Mouse (Mus musculus) heart, postnatal 10 days (tissue): Measurements from ENCODE around the gene Spata17. TPM values are rescaled to one million over a fixed set of nuclear protein-coding genes. Genes with fewer than 3 reads are reported as not detected.
A peak's percentile ranks its signal among the peaks of the same experiment; 100 is the strongest.

ENCODE experiments used
- DNase-seq, 2 experiments: peaks; one replicate each; pipeline ENCODE4 v3.0.0; 2021
- intact Hi-C: fragments of 180-260 bp; cut with DNase I; formaldehyde crosslinking; loops from one replicate; pipeline ENCODE4 v1.15.1; 2025
- total RNA-seq, 2 experiments: library from RNA; stranded (reverse); gene quantifications; 2 replicates each; pipeline ENCODE4 v1.2.3; 2021

The Spata17 gene
- total RNA-seq, 2 experiments from 2014 or later = 0.40 to 0.43 TPM

DNA sequence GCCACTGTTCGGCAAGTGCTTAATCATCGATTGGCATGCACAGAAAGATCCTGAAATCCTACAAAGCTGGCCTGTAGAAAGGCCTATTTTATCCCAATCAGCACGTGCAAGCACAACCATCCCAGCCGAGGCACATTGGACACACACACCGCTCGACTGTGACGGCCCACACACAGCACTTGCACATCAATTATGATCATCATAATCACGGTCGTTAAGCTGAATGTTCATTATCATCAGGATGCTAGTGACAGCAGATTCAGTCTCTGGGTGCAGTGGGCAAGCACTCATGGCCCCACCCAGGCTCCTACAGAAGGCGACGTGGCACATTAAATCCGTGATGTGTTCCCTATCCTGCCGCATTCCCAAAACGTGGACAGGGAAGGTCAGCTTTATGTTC is 122.7 kb downstream of the Spata17 start:
- DNase-seq = no peak
- intact Hi-C loops = no loop called here

DNA sequence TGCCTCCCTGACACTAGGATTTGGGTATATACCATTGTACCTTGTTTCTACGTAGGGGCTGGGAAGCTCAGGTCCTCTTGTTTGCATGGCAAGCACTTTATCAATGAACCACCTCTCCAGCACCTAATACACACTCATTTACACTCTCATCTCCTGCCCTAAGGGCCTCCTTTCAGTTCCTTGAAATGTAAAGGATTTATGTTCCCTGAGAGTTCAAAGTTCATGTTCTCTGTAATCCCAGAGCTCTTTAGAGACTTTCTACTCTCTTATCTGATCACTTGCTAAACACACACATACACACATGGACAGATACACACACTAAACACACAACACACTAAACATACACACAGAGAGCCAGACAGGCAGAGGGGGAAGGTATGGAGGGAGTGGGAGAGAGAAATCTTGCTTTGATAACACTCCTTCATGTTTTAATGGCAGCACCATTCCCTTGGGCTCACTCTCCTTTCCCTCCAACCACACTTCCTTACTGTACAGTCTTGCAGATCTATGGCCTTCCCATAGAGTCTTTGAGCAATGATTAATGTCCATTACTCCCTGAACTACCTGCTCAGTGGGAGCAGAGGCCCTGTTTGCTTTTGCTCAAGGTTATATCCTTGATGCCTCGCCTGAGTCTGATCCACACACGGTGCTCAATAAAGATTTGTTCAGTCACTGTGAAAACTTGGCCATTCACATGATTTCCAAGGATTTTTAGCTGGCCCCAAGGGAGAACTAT is 126.4 kb downstream of the Spata17 start:
- DNase-seq = no peak

DNA sequence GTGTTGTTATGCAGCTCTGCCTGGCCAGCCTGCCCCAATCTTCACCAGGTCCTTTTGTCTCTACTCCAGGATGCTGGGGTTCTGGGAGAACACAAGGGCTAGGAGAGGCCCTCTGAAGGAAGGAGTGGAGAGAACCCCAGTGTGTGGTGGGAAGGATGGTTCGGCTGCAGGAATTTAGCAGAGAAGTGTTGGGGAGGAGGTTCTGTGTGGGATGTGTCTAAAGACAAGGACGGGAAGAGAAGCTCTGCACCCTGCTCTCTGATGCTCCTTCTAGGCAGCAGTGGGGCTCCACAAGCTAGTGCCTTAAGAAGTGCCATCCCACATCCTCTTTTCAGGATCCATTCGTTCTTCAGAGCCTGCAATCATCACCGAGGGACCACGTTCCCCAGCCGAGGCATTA is 129.2 kb downstream of the Spata17 start:
- no peak for DNase-seq
- intact Hi-C loops = no loop called here

More for the DNA sequence above, 126.4 kb downstream of the Spata17 start:
- intact Hi-C loops = no loop called here

DNA sequence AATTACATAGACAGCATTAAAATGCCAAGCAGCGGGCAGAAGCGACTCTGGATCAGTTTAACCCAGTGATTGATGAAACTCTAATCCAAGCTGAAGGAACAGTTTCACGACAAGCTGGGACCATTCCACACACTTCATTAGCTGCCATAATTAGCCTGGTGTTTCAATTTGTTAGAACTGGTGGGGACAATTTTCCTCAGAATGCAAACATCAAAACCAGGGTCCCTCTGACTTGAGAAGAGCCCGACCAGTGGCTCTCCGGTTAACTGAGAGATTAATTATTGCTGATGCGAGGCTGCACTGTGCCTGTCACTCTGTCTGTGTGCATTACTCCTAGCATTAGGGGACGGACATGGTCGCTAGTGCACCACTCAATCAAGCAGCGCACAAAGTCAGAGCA is 137.9 kb downstream of the Spata17 start:
- no peak for DNase-seq
- intact Hi-C loops = no loop called here

DNA sequence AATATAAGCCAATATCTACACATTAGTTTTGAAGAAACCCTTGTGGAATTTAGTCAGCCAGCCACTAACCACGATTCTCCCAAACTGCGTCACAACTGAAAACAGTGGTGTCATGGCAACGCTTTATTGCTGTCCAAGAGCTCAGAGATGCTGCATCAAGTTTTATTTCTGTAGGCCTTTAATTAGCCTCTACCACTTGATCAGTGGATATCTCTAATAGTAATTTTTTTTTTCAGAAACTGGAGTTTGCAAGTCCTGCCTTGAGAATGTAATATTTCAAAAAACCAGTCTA is 138.3 kb downstream of the Spata17 start:
- intact Hi-C loops = no loop called here
- no peak for DNase-seq

DNA sequence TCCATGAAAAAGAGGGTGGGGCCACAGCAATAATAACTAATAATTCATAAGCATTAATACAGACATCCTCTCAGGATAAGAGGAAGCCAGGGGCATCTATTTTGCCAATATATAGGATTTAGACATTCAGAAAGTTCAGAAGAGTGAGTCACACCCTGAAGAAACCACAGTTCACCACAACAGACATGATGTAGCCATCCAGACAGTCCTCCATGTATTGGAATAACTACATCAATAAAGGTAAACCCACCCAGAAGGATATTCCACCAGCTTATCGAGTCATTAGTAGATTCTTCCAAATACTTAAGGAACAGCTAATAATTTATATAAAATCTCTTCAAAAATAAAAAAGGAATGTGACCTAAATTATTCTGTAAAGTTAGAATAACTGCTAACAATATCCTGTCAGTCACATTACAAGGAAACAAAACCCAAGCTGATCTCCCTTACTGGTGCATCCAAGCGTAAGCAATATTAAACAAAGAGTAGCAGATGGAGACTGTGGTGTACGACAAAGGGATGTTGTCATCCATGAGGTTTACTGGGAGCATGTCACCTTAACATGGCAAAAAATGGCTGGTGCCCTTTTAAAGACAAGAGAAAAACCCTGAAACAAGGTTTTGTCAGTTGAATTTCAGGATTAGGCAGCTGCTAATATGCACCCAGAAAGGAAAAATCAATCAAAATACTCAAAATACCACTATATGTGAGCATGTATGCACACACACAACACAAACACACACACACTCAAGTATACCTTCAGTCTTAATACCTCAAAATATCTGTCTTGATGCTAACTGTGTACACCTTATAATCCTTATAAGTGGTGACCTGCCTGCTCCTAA is 138.8 kb downstream of the Spata17 start:
- no peak for DNase-seq
- intact Hi-C loops = no loop called here

DNA sequence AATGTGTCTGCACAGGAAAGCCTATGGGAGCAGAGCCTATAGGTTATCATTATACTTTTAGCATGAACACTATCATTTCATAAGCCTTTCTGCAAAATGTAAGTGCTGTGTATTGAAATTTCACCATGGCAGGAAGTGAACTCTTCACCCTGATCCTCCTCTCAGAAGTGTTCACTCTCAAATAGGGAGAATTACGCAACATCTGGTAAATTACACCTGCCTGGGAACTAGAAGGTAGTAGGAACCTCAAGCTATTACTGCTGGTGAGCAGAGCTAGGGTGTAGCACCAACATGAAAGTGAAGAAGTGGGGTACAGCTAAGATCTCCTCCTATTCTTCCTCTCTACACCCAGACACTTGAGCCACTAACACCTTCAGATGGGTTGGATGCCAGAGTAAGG is 155.4 kb downstream of the Spata17 start:
- intact Hi-C loops = no loop called here
- no peak for DNase-seq

DNA sequence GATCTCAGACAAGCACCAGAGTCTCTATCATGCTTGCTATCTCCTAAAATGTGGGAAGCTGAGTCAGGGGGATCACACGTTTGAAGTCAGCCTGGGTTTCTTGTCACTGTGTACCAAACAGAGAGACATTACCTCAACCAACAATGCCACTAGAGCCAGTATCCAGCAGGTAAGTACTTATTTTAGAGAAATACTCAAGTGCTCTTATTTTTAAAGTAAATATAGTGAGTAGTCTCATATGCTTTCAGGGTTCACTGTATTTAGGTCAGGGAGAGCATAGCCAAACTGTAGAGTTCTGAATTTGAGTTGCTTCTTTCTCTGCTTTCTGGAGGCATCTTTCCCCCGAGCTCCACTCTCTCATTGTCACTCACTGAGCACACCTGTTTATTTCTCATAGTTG is 160.9 kb downstream of the Spata17 start:
- DNase-seq = no peak
- intact Hi-C loops = no loop called here

DNA sequence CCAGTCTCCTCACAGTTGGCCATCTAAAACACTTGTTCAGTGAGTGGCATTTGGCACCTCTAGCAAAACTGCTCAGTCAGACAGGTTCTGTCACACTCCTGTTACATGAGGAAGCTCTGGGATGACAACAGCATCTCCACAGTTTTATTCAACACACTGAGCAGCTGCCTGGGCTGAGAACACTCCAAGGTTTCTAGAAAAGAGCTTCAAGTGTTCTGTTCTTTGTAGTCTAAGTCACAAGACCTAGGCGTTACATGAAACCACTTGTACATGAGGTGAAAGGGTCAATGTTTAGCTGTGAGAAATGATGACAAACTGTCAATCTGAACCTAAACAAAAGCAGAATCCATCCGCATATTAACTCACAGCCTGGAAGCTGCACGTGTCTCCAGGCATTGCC is 161.4 kb downstream of the Spata17 start:
- intact Hi-C loops = no loop called here
- DNase-seq = no peak

DNA sequence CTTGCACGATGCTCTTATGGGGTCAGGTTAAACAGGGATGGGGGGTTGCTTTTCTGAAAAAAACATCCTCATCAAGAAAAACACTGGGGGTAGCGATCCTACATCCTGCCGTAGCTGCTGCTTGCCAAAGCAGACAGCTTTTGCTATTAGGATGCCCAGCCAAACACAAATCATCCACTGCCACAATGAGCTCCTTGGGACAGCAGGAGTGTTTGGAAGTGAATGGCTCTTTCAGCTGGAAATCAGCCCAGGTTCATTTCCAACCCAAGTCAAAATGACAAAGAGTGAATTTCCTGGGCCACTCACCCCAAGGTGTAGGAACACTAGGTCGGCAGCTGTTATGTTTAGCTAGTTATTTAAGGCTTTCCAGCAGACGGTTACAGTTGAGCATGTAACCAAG is 162.7 kb downstream of the Spata17 start:
- intact Hi-C loops = no loop called here
- no peak for DNase-seq

DNA sequence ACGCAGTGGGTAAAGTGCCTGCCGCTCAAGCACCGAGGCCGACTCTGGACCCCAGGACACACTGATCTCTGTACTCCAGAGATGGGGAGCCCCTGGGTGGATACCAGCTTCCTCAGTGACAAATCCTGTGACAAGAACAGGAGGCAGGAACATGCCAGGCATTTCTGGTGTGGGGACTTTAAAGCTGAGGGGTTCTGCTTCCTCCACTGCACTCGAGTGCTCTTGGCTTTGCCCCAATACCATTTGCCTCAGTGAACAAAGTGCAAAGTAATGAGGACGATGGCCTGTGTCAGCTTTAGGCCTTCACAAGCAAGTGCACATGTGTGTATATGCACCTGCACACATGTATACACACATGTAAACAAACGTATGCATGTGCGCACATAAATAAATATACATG is 164.0 kb downstream of the Spata17 start:
- no peak for DNase-seq

DNA sequence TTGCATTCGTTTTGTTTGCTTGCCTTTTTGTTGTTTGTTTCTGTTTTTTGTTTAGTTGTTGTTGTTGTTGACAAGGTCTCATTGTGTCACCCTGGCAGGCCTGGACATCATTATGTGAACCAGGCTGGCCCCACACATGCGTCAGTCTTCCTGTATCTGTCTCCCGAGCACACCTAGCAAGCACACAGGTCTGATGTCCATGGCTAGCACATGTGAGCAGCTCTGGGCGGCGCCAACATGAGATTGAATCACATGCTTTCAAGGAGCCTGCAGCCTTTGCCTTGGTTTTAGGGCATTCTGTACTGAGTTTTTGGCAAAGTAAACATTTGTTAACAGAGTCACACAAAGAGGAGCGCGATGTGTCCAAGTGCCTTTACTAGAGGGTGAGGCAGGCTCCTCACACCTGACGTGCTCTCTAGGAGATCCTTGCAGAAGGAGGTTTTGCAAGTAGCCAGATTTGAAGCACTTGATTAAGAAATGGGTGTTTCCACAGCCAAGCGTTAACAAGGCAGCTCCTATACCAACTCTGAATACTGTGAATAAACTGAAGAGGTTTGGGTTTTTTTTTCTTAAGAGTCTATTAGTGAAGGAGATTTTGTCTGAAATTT is 166.5 kb downstream of the Spata17 start:
- intact Hi-C loops = no loop called here
- no peak for DNase-seq

More for the DNA sequence above, 164.0 kb downstream of the Spata17 start:
- intact Hi-C loops = no loop called here

DNA sequence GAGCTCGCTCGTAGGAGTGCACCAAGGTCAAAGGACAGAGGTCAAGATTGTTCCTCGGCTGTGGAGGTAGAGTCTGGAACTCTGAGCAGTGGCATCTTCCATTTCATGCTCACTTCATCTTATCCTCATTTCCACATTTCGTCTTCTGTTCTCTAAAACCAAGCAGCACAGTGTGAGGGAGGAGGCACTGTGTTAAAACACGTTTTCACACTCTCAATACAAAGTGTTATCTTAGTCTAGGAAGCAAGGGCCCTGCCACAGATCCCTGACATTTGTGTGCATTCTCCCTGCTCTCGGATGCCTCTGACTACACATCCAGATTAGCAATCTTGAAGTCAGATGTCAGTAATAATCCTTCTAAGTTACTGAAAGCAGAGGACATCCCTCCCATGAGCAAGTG is 170.5 kb downstream of the Spata17 start:
- DNase-seq = no peak
- intact Hi-C loops = no loop called here

DNA sequence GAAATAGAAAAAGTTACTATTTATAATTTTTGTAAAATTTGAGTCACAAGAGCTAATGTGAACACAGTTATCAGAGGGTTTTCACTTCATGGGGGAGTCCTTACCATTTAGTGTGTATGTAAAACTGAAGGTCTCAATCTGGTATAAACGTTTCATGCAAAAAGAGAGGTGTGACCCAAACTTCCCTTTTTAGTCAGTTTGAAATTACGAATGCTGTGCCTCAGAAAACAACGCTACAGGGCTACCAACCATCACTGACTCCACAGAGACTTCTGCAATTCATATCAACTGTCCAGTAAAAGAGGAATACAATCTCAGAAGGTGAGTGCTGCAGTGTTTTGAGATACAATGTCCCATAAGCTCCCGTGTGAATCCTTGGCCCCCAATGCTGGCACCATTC is 175.5 kb downstream of the Spata17 start:
- no peak for DNase-seq
- intact Hi-C loops = no loop called here

DNA sequence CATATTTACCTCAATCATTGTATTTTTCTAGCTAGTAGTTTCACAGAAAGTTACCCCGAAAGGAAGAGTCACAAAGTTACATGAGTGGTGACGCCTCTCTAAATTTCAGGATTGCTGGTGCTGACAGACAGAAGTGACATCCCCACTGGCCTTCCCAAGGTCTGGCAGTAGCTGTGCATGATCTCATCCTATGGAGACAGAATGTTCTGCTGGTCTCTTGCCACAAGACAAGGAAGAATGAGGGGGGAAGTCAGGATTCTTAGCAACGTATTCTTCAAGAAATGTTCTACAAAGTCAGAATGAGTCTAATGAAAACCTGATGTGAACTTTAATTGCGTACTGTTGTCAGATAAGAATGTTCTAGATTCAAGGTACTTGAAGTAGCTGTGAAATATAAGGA is 179.5 kb downstream of the Spata17 start:
- DNase-seq = peak; percentile 8 to 20
- intact Hi-C loops = no loop called here

DNA sequence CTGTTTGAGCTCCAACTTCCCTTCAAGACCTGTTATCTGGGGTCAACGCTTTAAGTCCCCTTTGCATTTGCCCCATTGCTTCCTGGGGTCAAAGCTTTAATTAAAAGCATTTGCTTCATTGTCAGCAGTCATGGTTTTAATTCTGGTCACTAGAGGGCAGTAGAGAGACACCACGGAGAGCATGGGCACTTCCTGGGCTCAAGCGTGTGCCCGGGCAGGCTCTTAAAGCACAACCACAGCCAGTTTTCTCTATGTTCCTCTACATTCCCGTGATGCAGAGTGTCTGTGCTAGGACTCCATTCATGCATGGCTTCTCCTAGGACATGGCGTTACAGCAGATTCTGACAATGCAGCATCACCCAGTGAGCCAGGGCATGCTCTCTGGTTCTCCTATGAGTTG is 183.5 kb downstream of the Spata17 start:
- intact Hi-C loops = loop anchor here (5.0 kb wide), 1 partner anchor 199 kb away; no protein-coding TSS in a partner anchor

DNA sequence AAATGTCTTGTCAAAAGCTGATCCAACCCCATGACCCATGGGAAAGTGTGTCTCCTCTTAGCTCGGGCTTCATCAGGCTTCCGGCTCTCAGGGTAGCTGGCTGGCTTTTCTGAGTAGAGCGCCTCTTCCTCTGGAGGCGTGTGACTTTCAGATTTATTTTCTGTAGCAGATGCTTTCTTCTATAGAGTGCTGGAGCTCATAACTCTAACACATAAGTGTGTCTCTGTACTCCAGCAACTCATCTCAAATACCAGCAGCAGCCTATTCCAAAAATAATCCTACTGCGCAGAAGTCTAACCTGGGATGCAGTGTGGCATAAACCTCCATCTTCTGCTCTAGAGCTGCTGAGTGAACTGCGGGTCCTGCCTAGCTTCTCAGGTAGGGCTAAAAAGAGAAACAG is 186.4 kb downstream of the Spata17 start:
- no peak for DNase-seq
- intact Hi-C loops = no loop called here

More for the DNA sequence above, 183.5 kb downstream of the Spata17 start:
- peak; percentile 27 to 55 for DNase-seq

DNA sequence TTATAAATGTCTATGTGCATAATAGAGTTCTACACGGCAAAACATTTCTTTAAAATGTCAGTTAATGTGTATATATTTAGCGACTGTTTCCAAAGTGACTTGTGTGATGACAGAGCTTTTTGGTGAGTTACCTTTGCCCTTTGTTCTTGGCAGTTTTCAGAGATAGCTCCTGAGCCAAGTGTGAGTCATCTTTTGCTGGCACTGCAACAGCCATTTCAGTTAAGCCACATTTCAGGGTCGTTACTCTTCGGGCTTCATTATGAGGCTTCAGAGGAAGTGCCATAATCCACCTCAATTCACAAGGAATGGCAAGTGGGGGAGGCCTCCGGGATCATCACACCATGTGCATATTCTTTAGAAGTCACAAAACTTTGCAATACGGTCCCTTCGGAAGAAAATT is 195.3 kb downstream of the Spata17 start:
- DNase-seq = peak; percentile 18 to 34
- intact Hi-C loops = no loop called here

DNA sequence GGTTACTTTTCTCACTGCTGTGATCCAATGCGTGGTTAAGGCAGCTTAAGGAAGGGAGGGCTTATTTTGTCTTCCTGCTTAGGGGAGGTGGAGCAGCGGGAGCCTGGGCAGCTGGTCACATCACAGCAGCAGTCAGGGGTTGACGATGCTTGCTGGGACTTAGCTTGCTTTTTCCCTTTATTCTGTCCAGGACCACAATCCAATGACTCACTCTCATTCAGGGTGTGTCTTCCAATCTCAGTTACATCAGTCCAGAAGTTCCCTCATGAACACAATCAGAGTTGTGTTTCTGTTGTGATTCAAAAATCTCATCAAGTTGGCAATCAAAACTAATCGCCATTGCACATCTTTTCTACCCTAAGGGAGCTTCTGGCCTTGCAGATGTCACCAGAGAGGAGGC is 199.1 kb downstream of the Spata17 start:
- DNase-seq = no peak
- intact Hi-C loops = no loop called here

DNA sequence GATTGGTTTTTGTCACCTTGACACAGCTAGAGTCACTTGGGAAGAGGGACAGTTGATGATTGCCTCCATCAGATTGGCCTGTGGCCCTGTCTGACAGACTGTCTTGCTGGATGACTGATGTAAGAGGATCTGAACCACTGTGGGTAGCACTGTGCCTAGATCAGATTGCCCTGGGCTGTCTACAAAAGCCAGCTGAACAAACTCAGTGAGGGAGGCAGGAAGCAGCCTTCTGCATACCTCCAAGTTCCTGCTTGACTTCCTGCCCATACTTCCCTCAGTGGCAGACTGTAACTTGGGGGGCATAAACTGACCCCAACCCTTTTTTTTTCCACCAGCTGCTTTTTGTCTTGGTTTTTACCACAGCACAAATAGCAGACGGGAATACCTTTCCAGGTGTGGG is 199.6 kb downstream of the Spata17 start:
- intact Hi-C loops = no loop called here
- no peak for DNase-seq

DNA sequence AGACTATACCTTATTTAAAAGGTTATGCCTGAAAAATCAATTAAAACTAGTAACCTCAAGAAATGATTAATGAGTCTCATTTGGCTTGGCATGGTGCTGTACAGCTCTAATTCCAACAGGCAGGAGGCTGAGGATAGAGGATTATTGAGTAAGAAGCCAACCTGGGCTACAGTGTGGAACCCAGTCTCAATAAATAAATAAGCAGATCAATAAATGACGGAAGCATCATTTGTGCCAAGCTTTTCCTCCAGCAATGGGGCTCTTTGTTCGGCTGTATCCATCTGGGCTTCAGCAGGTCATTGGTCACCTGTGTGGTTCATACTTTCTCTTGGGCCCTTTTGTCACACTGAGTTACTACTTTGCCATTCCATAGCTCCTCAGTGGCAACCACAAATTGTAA is 201.1 kb downstream of the Spata17 start:
- intact Hi-C loops = no loop called here
- DNase-seq = no peak

DNA sequence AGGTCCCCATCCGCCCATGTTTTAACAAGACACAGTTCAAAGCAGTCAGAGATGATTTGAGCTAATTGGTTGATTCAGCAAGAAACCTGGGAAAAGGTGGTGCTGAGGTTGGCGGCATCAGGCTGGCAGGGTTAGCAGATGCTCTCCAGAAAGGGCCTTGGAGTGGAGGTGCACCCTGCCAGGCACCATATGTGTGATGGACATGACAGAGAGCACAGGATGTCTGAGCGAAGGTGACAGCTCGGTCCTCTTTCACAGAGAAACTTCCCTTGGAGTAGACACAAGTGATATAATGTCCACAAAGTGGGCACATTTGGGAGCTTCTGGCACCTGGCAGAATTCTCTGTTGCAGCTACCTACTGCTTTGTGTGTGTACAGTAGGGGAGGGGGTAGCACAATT is 203.7 kb downstream of the Spata17 start:
- DNase-seq = no peak
- intact Hi-C loops = no loop called here
